Mouse (Mus musculus) cortical plate, adult 2 months (tissue): ENCODE data around the gene Dcxr.

Experiments used
- CTCF ChIP-seq: fragments of 200-500 bp; IDR thresholded peaks from 2 replicates; pipeline ENCODE4 v1.5.1; 2011; ENCODE audit warnings: mild to moderate bottlenecking, control low read depth, low read length; ENCODE audit not compliant: insufficient read depth; ENCODE audit errors: extremely low read depth
- POLR2A ChIP-seq: fragments of 200-500 bp; IDR thresholded peaks from 2 replicates; pipeline ENCODE4 v1.6.1; 2011; ENCODE audit warnings: mild to moderate bottlenecking, low read length, control low read depth; ENCODE audit not compliant: insufficient read depth; ENCODE audit errors: extremely low read depth

DNA sequence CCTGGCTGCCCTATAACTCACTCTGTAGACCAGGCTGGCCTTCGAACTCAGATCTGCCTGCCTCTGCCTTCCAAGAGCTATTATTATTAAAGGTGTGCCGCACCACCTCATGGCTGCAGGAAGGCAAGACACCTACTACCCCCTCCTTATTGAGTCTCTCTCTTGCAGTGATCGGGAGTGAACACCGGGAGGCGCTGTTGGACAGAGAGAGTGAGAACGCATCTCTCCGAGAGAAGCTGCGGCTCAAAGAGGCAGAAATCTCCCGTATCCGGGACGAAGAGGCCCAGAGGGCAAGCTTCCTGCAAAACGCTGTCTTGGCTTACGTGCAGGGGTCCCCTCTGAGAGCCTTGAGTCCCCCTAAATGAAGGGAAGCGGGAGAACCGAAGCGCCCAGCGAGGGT is 6.6 kb downstream of the Dcxr start:
- TF ChIP-seq CTCF (peak; percentile 99), POLR2A (no peak)
